13 mouse cellular contexts compared by ENCODE assay signal in the genomic region with DNA sequence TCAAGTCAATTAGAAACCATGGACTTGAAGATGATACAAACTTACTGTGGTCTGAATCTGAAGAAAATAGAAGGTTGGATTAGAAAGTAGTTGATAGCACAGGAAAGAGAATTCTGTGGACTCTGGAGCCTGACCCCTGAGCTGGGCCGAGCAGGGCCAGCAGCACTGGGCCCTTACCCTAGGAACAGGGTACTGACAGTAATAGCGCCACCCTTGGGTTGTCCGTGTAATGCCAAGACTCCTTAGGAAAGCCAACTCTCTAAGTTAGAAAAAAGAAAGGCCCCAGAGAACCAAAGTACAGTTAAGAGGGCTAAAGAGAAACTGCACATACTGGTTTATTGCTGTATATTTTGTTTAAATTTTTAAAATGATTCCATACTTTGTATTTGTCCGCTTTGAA.
DNase-seq lines count a peak whose midpoint lies in the region; ATAC-seq lines count a peak whose summit lies in the region.
"Had no signal": no experiment of that assay in that cellular context is flagged by ENCODE, and none has a peak within 500 bp of the region (broad histone marks: within the 10 kb centered on the region; RNA-seq: fewer than 3 reads in every experiment).

No protein-coding gene starts in this region.

- DNase-seq in heart, adult 11 months = peak; percentile 66
- DNase-seq in heart, postnatal 4 days = no peak
- DNase-seq in kidney, postnatal 36 days = peak; percentile 28 to 66
- no peak for DNase-seq in kidney, postnatal 4 days
- peak; percentile 29 for DNase-seq in testis, postnatal 10 days (ENCODE audit: low spot score)
- DNase-seq in testis, postnatal 14 days (ENCODE audit: low spot score) = no peak
- DNase-seq: B cell, adult 2 months; cerebellum, adult 2 months; cerebellum, postnatal 25 days; gastrocnemius, postnatal 25 days; lung, adult 18-20 months; lung, postnatal 14 days had no signal

- ATAC-seq in granulocyte monocyte progenitor cell, adult 5-6 weeks (replicated peaks; ENCODE audit: poor library complexity, severe bottlenecking) = no peak

Comparison
In these comparisons a context has a peak if more than half of its experiments do, and no peak if none do; other contexts are left out.
1. DNase-seq: peak in heart, adult 11 months (single experiment), kidney, postnatal 36 days (2 of 2) and testis, postnatal 10 days (single experiment); none in heart, postnatal 4 days (single experiment), kidney, postnatal 4 days (0 of 2) and testis, postnatal 14 days (single experiment).